Mouse (Mus musculus) spleen, adult 2 months (tissue): ENCODE data around the gene Zfp655.

Source experiments
- CTCF ChIP-seq: fragments of 200-500 bp; IDR thresholded peaks from 2 replicates; pipeline ENCODE4 v1.5.1; 2011; ENCODE audit warnings: mild to moderate bottlenecking, inconsistent platforms; ENCODE audit not compliant: insufficient read depth, insufficient read length, insufficient replicate concordance; ENCODE audit errors: extremely low read depth
- POLR2A ChIP-seq: fragments of 200-500 bp; IDR thresholded peaks from 2 replicates; pipeline ENCODE4 v1.6.1; 2011; ENCODE audit warnings: low read depth, low read length, inconsistent platforms

DNA sequence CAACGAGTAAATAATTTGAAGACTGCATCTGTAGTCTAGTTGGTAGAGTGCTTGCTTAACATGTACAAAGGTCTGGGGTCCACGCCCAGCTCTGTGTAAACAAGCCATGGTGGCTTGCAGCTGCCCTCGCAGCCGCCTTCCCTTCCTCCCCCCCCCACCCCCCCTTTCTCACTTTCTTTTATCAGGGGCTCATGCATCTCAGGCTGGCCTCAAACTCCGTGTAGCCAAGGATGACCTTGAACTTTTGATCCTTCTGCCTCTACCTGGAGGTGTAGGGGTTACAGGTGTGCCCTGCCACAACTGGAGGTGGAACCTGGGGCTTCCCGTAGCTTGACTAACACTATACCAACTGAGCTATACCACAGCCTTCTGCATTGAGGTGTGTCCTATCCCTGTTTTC lies 13.8 kb upstream of the Zfp655 start:
- TF ChIP-seq POLR2A (no peak), CTCF (no peak)
